Mouse (Mus musculus) left cerebral cortex, adult 11 months (tissue): Measurements from ENCODE around the gene Lsm14b.
A peak's percentile ranks its signal among the peaks of the same experiment; 100 is the strongest.

ENCODE experiments used
- DNase-seq: peaks from one replicate; pipeline ENCODE4 v3.0.0; 2022; ENCODE audit warnings: low spot score

The Lsm14b gene

GRCm38 (mm10) chr2:180024401-180025098 is at the start of gene Lsm14b:
Gene Lsm14b (plus strand): TSS chr2:180024987.
- DNase-seq, result peak; percentile 99

GRCm38 (mm10) chr2:179975851-179976250 is 48.9 kb upstream of the Lsm14b start:
- no peak for DNase-seq

- no peak for DNase-seq
Observed at GRCm38 (mm10) chr2:179976295-179976627, 48.5 kb upstream of the Lsm14b start.

DNA sequence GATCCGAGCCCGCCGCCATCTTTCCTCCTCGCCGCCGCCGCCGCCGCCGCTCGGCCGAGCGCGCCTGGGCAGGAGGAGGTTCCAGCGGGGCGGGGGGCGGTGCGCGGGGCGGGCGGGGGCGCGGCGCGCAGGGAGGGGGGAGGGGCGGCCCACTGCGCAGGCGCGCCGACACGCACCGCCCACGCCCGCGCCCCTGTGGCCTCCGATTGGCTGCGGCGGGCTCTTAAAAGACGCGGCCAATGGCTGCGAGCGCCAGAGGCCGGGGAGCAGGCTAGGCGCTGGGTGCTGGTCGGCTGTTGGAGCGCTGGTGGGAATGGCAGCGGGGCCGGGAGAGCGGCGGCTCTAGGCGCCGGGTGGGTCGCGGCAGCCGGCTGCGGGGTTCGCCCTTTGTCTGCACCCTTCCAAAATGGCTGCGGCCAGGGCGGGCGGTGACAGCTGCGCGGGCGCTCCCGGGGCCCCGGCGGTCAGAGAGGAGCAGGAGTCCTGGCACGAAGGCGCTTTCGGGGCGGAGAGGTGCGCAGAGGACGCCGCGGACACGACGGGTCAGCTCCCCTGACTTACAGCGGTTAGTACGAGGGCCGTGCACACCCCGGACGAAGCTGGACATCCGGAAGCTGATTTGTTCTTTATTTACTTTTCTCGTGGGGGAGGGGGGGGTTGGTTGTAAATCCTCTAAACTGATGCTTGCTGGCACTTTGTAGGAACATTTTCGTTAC is 48.0 kb upstream of the Lsm14b start, which contains the start of gene Taf4:
Gene Taf4, minus strand, starts transcription at position 19 of the 716 bp plus-strand sequence.
- peak; percentile 78 for DNase-seq

DNA sequence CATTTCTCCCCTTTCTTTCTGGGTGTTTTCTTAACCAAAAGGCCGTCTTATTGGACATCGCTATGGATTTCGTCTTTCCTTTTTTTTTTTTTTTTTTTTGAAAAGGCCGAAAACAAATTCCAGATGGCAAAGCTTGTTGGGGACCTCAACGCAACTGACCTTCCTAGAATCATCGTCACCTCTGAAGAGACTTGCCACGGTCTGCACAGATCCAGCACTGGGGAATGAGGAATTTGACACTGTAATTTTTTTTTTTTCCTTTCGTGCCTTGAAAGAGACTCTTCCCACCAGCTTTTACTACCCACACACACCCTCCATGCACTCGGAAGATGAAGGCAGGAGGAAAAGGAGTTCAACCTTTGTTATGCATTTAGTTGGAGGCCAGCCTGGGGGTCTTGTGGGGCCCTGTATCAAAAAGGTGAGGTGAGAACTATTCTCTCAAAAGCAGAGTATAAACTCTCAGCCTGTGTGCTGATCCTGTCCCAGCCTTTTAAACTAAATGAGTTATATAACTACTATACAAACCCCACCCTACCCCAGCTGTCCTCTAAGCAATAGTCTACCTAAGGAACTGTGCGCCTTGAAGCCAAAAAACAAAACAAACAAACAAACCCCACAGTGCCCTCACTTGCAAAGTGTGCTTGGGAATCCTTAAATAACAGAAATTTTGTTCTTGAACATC is 47.3 kb upstream of the Lsm14b start:
- no peak for DNase-seq

DNA sequence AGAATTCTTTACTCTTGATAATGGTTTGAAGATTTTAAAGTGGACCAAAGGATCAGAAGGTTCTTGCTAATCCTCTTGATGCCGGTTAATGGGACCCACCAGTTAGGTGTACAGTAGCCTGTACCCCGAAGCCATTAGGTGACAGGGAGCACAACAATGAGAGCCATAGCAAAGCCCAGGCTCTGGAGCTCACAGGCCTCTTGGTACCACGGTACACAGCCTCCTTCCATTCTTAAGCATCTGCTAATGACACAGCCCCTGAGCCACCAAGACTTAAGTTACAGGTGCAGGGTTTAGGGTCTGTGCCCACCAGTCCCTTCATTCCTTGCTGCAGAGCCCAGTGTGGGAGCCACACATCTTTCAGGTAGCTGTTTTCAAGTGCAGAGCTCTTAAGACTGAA is 46.5 kb upstream of the Lsm14b start:
- DNase-seq, result no peak

DNA sequence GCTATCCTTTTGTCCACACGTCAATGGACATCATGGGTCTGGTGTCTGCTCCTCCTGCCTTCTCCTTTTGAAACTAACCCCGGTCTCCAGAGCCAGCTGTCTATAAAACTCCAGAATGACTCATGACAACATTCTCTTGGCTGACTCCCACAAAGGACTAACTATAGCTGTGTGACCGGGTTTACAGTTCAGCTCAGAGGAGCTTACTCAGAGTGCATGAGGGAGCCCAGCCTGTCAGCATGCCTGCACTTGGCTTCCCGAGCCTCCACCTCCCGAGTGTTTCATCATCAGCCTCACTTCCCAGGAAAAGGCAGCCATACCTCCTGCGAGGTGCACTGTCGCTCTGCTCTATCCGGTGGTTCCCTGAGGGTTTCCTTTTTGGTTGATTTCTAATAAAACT is 45.0 kb upstream of the Lsm14b start:
- DNase-seq, result peak; percentile 53

- DNase-seq, result no peak
Observed at GRCm38 (mm10) chr2:179980616-179981015, 44.2 kb upstream of the Lsm14b start.

- DNase-seq, result no peak
Observed at GRCm38 (mm10) chr2:179982715-179983114, 42.1 kb upstream of the Lsm14b start.

DNA sequence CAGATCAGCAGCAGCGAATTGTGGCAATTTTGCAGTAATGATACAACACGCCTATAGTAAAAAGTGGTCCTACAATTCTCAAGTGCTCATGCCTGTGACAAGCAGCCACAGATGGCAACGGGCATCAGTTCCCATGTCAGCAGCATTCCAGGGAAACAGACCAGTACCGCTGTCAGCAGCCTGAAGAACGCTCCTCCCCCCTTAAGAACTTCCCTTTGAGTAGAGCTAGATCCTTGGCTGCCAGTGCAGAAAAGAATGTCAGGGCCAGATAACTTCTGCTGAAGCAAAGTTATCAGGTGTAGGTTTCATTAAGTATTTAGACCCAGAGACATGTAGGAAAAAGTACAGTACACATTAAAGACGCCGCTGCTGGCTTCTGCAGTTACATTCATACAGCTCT is 40.0 kb upstream of the Lsm14b start:
- no peak for DNase-seq

- no peak for DNase-seq
Observed at GRCm38 (mm10) chr2:179985695-179986094, 39.1 kb upstream of the Lsm14b start.

GRCm38 (mm10) chr2:179986437-179987022 is 38.3 kb upstream of the Lsm14b start:
- no peak for DNase-seq

- DNase-seq, result no peak
Observed at GRCm38 (mm10) chr2:179989098-179989497, 35.7 kb upstream of the Lsm14b start.

DNA sequence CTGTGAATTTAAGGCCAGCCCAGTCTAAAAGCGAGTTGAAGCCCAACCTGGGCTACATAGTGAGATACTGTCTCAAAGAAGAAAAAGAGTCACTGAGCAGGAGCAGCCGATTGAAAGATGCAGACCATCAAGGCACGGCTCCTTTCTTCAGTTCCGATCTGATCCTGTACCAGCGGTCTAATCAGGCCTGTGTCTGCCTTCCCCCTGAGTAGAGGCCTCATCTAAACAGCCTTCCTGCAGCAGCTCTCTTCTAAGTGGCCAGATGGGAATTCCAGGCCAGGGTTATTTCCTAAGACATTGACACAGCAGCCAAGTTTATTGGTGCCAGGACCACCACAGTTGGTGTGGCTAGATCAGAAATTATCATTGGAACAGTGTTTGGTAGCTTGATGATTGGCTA is 31.7 kb upstream of the Lsm14b start:
- no peak for DNase-seq

DNA sequence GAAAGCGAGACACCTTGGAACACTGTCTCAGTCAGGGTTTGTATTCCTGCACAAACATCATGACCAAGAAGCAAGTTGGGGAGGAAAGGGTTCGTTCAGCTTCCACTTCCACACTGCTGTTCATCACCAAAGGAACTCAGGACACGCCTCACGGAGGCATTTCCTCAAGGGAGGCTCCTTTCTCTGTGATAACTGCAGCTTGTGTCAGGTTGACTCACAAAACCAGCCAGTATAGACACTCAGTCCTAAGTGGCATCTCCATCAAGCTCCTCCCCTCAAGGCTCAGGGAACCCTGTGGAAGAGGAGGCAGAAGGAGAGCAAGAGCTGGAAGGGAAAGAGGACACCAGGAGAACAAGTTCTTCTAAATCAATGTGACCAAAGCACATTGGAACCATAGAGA is 26.4 kb upstream of the Lsm14b start:
- DNase-seq, result no peak

DNA sequence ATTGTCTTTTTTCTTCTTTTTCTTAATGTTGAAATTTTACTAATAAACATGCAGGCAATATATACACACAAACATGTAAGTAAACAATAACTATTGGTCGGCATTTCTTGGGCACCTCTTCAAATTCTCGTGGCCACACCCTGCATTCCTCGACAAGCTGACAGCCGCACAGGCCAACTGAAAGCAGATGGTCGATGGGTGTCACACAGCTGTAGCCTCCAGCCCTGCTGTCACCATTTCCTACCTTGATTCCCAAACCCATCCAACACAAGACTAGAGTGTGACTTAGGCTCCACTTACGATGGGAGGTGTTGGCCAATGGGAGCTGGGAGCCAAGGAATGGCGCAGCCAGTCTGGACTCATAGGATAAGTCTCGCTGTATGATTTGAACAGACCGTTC is 23.2 kb upstream of the Lsm14b start:
- no peak for DNase-seq

- no peak for DNase-seq
Observed at GRCm38 (mm10) chr2:180005656-180006351, 19.0 kb upstream of the Lsm14b start.

GRCm38 (mm10) chr2:180006352-180007017 is 18.3 kb upstream of the Lsm14b start:
- DNase-seq, result no peak

GRCm38 (mm10) chr2:180010686-180011085 is 14.1 kb upstream of the Lsm14b start:
- DNase-seq, result no peak

DNA sequence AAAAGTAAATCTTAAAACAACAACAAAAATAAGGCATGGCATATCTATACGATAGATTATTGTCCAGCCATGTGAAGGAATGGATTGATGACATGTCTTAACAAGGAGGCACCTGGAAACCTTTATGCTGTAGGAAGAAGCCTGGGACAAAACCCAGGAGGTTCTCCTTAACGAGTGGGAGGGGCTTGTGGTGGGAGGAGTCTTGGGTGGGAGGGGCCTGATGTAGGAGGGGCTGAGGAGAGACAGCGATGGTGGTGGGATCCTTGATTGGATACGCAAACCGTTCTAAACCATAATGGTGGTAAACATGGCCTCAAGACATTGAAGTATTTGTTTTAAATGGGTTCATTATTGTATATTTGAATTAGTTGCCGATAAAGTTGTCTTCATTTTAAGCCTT is 13.4 kb upstream of the Lsm14b start:
- no peak for DNase-seq

- no peak for DNase-seq
Observed at GRCm38 (mm10) chr2:180013686-180014085, 11.1 kb upstream of the Lsm14b start.

DNA sequence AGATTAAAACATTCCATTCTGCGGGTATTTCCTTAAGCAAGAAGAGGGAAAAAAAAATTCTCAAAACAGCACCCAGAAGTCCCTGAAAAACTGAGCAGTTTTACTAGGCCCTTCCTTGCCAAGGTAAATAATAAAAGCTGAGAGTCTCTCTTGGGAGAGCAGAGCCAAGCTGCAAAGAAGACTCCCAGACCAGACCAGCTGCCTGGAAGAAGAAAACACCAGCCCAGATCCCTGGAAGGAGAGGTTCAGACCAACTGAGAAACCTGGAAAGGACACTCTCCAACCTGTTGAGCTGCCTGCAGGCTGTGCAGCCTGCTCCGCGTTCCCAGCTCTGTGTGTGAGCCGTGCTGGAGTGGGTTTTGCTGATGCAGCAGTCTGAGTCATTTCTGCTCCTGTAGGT is 7.2 kb upstream of the Lsm14b start:
- no peak for DNase-seq
